Mouse (Mus musculus): ENCODE results near the gene Hoxa2.

Hoxa2 gene

DNA sequence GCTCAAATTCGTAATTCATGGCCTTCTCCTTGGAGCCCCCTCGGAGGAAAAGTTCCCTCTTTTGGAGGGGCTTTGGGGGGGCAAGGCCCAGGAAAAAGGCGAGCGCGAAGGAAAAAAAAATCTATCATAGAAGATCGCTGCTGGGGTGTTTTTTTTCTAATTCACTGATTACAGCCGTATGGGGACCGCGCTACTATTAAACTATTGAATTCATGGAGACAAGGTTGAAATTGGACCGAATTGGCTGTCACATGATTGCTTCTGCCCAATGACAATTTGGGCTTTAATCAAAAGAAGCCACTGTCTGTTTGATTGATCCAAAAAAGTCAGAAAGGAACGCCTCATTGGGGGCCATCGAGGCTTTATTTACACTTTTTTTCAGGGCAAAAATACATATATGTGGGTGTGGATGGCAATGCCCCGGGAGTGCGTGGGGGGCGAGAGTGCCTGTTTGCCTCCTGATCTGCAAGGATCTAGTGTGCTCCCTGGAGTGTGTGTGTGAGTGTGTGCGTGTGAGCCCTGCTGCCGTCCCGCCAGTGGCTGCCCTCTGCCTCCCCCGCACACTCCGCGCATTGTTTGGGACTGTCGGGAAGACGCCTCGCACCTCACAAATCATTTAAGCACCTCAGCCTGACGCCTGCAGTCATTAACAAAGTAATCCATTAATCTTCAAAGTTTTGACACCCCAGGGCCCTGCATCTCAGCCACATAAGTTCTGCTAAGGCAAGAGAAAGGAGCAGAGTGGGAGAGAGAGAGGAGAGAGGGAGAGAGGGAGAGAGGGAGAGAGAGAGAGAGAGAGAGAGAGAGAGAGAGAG is at the start of gene Hoxa2:
Hoxa2 (minus strand) TSS at position 206 of the 815 bp plus-strand sequence.
- DNase-seq (ENCODE audit: low spot score in 2 of 2): no peak

DNA sequence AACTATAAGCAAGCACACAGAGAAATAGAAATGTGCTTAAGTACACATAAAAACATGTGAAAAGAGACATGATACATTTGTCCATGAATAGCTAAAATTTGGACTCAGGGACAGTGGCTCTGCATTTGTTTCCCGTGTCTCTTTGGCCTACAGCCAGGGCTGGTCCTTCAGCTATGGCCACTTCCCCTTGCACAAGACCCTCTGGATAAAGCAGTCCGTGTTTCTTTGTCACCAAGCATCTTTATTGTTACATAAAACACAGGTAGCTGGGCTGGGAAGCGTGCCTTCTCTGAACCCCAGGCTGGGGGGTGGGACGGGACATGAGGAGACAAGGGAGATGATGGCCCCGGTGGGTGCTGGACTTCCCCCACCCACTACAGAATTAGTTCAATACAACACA is 49.6 kb upstream of the Hoxa2 start:
- DNase-seq (ENCODE audit: low spot score in 2 of 2): no peak

DNA sequence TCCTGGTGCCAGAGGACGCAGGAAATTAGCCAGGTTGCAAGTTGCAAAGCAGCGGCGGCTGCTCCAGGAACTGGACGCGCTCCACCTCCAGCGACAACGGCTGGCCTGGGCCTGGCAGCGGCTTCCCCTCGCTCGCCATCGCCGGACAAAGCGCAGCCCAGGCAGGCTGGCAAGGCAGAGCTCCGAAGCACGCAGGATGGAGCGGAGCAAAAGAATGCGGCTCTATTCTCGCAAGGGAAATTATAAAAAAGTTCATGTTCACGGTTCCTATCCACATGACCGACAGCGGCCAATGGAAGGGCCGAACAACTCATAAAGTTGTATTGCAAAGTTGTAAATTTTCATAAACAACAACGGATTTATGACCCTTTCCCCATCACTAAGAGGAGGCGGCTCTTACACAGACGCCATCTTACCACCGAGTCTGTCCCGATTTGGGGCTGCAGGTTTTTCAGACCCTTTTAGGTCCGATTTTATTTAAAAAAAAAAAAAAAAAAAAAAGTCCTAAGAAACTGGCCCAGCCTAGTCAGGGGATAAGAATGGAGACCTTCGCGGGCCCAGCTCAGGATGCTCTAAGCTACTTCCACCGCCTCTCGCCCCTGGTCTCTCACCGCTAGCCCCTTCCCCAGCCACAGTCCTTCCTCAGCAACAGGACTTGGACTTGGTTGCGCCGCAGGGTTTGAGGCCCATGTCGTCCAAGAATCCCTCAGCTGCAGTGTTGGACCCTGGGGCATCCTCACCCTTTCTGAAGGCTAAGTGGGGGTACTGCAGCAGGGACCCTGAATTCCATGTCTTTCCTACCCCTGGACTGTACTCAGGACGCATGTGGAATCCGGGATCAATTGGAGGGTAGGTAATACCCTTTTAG is 48.7 kb upstream of the Hoxa2 start, which contains the start of the genes Hoxa3 and Gm28308:
Hoxa3 (minus strand) TSS at position 218 of the 868 bp plus-strand sequence.
Gm28308 (minus strand) TSS at position 221 of the 868 bp plus-strand sequence.
- no peak for DNase-seq (ENCODE audit: low spot score in 2 of 2)

DNA sequence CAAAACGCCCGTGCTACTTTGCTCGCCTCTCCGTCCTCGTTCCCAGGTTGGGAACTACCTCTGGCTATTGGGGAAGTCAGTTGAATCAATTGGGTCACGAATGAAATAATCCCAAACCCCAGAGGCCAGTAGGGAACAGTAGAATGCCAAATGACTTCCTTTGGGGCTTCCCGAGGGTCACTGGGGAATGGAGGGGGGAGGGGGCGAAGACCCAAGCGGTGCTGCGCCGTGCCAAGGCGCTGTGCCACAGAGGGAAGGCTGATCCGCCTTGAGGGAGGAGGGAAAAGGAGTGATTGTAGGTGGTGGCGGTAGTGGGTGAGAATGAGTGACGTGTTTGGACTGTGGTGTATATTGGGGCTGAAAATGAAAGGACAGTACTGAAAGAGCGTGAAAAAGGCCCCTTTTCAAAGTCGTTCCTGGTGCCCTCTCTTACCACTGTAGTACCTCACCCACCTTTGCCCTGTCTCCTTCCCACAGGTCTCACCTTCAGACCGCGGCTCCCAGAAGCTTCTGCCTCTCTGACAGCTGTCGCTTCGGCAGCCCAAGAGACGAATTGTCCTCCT is 48.0 kb upstream of the Hoxa2 start:
- no peak for DNase-seq (ENCODE audit: low spot score in 2 of 2)

DNA sequence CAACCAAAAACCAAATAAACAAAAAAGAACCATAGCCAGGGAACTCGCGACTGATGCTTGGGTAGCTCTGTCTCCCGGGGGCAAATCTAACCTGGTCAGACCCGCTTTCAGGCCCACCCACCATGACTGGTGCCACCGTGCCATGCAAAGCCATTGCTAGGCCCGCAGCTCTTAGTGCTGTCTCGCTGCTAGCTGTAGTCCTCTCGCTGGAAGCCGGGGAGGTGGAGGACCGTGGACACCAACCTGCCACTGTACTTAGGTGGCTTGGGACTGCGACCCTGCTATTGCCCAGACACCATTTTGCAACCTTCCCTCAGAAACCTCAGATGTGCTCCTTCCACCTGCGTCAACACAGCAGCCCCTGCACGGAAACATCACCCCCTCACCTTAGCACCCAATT is 47.3 kb upstream of the Hoxa2 start:
- no peak for DNase-seq (ENCODE audit: low spot score in 2 of 2)

DNA sequence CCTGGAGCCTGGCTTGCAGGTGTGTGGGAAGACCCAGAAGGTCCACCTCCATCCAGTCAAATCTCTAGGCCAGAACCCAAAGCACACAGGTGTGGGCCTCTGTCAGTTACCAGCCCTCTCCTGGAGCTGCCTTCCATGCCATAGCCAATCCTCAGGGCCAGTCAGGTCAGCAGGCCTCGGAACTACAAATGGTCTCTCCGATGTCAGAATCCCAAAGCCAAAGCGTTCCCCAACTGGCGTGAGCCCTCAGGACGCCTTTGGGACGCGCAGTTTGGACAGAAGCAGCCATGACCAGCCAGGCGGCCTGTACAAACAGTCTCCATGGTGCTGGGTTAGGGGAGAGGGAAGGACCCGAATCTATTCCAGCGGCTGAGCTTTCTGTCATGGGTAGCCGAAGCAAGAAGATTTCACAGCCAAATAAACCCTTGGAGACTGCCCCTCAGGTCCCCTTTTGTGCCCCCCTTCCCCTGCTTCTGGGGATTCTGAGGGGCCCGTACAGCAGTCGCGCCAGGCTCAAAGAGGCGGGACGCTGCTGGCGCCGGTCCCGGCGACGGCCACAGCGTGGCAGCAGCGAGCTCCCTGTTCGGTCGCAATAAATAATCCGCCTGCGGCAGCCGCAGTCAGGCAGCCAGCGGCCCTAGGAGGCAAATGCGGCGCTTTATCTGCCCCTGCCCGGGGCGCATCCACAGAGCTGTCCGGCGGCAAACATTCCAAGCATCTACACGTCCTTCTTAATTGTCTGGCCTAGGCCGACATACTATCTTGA is 46.7 kb upstream of the Hoxa2 start:
- peak; percentile 38 to 65 for DNase-seq (ENCODE audit: low spot score in 2 of 2)

DNA sequence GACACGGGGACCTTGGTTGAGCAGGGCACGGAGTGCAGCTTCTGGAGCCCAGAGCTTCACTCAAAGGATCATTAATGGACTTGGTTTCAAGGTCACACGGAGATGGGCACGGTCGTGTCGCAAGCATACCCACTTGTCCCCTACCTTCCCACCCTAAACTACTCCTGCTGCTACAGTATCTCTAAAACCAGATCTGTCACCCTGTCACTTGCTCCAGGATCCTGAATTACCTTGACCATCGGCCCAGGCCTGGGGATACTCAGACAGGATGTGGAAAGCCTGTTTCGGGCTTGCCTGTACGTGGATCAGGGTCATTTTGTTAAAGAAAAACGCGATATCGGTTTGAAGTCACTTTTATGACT is 45.0 kb upstream of the Hoxa2 start:
- no peak for DNase-seq (ENCODE audit: low spot score in 2 of 2)

DNA sequence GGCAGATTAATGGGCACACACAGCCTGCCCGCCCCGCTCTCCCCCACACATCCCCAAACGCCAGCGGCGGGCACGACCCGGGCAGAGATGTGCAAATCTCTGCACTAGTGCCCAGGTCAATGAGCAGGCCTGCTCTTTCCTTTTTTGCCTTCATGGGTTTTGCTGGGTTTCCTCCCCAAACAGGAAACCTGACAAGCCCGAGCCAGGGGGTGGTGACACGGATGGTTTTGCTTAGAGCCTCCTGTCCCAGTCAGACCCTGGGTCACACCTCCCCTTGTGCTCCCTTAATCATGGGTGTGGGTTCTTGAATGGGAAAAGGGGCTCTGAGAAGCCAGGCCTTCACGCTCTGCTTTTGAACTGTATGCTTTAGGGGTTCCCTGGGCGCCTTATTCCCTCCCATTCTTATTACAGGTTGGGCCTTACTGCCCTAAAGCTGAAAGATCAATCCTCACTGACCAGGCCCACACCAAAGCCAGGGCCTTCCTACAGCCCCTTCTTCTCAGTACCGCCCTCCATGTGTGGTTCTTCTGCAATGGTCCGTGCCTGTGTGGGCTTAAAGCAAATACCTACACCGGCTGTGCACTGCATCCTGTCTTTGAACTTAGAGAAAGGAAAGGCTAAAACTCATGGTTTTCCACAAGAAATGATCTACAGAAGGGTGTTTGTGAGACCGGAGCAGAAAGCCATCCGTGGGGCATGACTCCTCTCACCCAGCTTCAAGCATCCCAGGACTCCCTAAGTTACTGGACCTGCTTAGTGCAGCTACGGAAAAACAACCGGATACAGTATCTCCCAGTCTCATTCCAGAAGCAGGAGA is 44.4 kb upstream of the Hoxa2 start:
- DNase-seq (ENCODE audit: low spot score in 2 of 2): no peak

DNA sequence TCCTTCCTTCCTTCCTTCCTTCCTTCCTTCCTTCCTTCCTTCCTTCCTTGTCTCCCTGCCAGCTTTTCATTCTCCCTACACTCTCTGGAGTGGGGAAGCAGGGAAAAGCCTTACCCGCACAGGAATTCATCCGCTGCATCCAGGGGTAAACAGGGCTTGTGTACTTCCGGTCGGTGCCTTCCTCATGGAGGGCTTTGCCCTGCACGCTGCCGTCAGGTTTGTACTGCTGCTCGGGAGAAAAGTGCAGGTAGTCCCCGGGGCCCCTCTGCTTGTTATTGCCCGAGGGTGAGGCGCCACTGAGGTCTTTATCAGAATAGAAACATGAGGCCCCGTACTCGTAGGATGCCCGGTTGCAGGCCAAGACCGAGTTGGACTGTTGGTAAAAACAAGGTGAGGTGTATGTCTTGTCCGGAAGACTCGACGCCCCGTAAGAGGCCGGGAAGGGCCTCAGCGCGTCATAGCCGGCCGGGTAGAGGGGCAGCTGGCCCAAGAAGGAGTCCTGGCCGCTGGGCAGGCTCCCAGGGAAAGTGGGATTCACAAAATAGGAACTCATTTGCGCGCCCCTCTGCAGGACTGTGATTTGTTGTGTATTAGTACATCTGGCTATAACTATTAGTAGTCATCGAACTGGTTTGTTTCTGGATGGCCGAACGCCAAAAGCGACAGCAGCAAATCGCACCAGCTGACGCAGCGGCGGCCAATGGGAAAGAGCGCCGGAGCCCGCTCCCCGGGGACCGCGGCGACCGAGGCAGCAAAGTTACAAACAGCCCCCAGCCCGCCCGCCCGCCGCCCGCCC is 43.6 kb upstream of the Hoxa2 start, which contains the start of gene Hoxa6:
Hoxa6 (minus strand) TSS at position 651 of the 796 bp plus-strand sequence.
- DNase-seq (ENCODE audit: low spot score in 2 of 2): no peak

DNA sequence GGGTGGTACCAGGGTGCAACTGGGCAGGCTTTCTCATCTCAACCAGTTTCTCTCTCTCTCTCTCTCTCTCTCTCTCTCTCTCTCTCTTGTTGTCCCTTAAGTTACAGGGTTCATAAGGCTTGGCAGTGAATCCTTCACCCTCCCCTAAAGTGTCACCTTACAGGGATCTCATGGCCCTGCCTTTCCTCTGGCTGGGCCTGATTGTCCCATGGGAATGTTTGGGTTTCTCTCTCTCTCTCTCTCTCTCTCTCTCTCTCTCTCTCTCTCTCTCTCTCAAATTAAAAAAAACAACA is 43.0 kb upstream of the Hoxa2 start:
- DNase-seq (ENCODE audit: low spot score in 2 of 2): no peak

DNA sequence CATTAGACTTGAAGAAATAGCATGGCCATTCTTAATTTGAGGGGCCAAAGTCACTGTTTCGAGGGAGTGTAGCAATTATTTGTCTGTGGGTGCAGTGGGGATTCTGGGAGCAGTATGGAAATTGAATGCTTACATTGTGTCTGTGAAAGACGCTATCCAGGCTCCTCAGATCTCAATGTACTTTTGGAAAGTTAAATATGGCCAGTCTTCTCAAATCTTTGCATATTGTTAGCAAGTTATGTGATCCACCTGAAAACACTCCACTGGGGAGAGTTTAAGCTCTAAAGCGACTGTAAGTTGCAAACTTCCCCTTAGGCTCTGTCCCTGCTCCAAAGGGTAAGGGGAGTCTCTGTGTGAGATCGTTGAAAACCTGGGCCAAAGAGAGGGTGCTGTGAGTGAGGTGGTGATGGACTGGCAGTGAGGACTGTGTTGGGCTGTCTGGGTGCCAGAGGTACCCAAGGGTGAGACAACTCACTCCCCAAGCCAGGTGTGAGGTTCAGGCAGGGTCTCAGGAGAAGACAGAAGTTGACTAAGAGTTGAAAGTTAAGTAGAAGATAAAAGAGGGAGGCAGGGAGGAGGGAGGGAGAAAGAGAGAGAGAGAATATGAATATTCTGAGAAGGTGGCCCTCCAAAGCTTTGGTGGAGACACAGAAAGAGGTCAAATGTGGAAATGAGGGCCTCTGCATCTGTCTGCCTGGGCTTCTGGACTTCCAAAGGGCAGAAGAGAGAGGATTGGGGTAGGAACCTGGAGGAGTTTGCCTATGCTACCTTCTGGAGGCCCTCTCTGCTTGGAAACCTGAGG is 42.5 kb upstream of the Hoxa2 start:
- no peak for DNase-seq (ENCODE audit: low spot score in 2 of 2)

DNA sequence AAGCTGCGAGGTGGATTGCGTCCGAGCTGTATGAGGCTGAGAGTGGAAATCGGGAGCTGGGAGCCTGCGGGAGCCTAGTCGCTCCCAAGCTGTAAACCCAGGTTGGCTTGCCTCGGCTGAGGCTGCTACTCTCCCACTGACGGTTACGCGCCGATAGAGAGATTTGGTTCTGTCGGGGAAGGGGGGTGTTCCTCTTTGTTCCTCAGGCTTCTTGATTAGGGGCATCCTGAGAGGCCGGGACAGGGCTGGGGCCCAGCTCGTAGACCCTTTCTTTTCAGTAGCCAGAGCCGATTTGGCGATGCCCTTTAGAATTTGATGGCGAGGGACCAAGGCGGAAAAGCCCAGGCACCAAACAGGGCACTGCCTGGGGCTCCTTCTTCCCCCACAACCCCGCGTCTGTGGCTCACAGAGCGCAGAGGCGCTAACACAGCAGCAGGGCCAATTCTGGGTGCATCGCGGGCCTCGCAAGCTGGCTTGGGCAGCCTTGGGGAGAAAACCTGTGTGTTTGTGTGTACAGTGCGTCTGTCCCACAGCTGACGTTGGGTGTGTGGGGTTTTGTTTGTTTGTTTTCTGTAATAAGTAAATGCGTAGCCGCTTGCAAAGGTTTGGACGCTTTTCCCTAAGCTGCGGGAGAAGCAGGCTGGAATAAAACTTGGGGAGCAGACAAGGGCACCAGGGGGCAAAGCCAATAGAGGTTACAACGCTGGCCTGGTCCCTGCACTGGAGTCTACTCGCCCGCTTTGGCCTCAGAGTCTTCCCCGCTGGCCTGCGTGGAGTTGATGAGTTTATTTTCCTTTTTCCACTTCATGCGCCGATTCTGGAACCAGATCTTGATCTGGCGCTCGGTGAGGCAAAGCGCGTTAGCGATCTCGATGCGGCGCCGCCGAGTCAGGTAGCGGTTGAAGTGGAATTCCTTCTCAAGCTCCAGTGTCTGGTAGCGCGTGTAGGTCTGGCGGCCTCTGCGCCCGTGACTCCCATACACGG is 41.3 kb upstream of the Hoxa2 start:
- no peak for DNase-seq (ENCODE audit: low spot score in 2 of 2)

DNA sequence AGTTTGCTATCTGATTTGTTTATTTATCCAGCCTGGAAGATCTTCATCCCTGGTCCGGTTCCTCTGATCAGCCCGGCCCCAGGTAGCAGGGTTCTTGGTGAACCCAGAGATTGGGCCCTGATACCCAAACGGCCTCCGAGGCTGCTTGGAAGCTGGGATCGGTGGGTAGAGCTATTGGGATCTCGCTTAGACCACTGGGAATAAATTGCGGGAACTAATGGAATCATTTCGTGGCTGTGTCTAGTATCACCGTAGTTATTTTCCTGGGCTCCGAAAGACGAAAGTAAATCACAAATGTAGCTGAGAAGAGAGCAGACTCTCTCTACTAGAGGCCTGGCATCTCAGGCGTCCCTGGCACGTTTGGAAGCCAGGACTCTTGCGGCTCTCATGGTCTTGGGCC is 40.6 kb upstream of the Hoxa2 start:
- no peak for DNase-seq (ENCODE audit: low spot score in 2 of 2)

DNA sequence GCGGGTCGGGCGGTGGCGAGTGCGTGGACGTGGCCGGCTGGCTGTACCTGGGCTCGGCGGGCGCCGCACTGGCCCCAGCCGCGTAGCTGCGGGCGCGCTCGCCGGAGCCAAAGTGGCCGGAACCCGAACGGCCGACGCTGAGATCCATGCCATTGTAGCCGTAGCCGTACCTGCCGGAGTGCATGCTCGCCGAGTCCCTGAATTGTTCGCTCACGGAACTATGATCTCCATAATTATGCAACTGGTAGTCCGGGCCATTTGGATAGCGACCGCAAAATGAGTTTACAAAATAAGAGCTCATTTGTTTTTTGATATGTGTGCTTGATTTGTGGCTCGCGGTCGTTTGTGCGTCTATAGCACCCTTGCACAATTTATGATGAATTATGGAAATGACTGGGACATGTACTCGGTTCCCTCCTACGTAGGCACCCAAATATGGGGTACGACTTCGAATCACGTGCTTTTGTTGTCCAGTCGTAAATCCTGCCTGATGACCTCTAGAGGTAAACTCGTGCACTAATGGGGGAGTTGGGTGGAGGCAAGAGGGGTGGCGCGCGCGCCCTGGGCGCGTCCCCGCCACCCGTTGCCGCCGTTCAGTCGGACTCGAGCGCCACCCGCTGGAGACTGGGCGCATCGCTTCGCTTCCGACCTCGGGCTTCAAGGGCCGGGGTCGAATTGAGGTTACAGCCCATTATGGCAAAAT is 39.6 kb upstream of the Hoxa2 start, which contains the start of gene Hoxa5:
Hoxa5 (minus strand) TSS at position 538 of the 703 bp plus-strand sequence.
- no peak for DNase-seq (ENCODE audit: low spot score in 2 of 2)

DNA sequence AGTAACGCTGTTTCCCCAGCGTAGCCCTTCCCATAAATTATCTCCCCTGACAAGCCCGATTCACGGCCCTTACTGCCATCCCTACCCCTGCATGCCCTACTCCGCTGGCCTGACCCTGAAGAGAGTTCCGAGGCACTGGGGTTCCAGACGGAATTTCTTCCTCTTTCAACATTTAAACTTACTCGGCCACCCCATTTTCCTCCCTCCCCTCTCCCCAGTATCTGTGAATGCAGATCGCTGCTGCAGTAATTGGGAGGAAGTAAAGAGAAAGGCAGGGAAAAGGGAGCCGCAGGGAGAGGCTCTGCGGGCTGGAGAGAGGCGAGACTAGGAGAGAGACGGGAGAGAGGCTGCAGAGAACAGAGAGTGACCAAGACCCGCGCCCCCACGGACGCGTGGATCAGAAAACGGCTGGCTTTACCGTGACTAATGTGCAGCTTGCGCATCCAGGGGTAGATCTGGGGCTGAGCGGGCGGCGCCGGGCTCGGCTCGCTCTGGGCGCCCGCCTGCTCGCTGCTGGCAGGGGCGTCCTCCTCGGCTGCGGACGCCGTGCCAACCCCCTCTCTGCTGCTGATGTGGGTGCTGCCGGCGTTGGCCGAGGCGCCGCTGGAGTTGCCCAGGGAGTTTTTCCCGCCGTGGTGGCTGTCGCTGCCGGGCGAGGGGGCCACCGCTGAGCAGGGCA is 38.9 kb upstream of the Hoxa2 start:
- DNase-seq (ENCODE audit: low spot score in 2 of 2): no peak

DNA sequence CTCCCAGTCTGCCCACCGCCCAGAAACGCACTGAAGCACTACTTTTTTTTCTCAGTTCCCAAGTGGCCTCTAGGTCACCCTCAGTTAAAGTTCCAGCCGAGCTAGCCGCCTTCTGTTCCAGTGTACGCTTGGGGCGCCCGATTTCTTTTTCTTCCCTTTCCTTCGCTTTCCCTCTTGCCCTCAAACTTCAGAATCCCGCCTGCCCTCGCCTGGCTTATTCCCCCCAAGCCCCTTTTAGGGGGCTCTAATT is 38.4 kb upstream of the Hoxa2 start:
- no peak for DNase-seq (ENCODE audit: low spot score in 2 of 2)
